Mouse (Mus musculus): ENCODE measurements at regions not wholly inside any gene's neighbourhood (a gene's known extent, or its start where the extent isn't known, plus 50 kb on each side); places are given as distances from the start of the nearest gene placed in this dataset.

DNA sequence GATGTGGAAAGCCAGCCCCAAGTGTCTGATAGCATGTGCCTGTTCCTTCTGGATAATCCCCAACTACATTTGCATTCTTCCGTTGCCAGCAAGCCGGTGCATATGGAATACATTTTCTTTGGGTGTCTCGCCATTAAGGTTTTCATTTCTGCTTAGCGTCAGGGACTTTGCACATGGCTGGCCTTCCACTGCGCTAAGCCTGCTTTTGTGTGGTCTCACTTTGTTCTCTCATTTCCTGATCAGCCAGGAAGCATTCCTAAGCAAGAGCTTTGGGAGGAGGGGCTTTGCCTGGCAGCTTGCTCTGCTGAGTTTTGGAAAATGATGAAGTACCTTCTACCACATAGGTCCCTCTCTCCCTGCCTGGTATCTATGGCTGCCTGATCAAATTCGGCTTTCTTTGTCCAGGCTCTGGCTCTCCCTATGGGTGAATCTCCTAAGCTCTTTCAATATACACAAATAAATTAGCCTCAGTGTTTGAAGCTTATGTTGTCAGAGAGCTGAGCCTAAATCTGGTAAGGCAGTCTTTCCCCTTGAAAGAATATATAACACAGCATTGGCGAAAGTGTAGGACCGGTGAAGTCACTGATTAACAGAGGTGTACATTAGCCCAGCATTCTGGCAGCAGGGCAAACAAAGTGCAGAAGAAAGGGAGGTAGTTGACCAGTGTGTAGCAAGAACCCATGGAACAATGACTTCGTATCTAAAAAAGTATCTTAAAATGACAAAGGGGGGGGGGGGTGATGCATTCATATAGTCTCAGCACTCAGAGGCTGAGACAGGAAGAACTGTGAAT is 242.8 kb upstream of the Cadm1 start:
- 76% methylated on average over 9 of the region's 9 CpGs for WGBS
- no peak for TF ChIP-seq CTCF (IDR thresholded peaks at IDR 0.05; ENCODE audit: control insufficient read depth, insufficient read depth, low read length)
- no peak for TF ChIP-seq POLR2A (IDR thresholded peaks at IDR 0.05; ENCODE audit: borderline replicate concordance, control insufficient read depth, low read depth, low read length)
- Histone ChIP-seq H3K4me3 (replicated peaks; ENCODE audit: control insufficient read depth, low read depth, low read length) (no peak overlapping the region), H3K4me1 (ENCODE audit: control insufficient read depth, insufficient read depth, low read length) (no peaks in the 10 kb centered on the region), H3K27ac (ENCODE audit: control insufficient read depth, insufficient read depth, low read depth, low read length, poor library complexity) (no peak overlapping the region)

DNA sequence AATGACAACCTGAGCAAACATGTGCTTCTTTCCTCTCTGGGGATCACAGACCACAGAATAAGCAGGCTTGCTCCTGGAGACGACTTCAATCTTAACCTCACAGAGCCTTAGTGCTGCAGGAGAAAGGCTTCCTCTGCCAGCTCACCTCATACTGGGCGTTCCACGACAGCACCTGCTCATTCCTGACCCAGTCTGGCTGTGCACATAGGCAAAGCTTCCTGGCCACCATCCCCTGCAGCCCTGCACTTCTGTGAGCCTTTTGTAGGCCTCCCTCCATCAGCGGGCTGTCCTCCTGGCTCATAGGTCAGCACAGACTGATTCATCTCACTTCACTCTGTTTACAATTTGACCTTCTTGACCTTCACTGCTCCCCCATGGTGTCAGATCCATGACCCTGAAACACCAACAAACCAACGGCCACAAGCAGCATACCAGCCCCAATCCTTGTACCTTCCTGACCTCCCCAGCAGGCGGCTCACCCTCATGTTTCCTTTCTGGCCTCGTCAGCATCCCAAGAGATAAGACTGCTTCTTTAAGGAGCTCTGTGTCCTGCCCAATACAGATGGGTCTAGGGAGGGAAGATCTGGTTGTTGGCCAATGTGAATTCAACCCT is 241.3 kb upstream of the Cadm1 start:
- no peak overlapping the region for H3K4me3 ChIP-seq (replicated peaks; ENCODE audit: control insufficient read depth, low read depth, low read length)
- H3K4me1 ChIP-seq (ENCODE audit: control insufficient read depth, insufficient read depth, low read length): no peaks in the 10 kb centered on the region
- 72% methylated on average over 7 of the region's 7 CpGs for WGBS
- H3K27ac ChIP-seq (ENCODE audit: control insufficient read depth, insufficient read depth, low read depth, low read length, poor library complexity): no peak overlapping the region
- TF ChIP-seq POLR2A (IDR thresholded peaks at IDR 0.05; ENCODE audit: borderline replicate concordance, control insufficient read depth, low read depth, low read length): no peak
- TF ChIP-seq CTCF (IDR thresholded peaks at IDR 0.05; ENCODE audit: control insufficient read depth, insufficient read depth, low read length): no peak

DNA sequence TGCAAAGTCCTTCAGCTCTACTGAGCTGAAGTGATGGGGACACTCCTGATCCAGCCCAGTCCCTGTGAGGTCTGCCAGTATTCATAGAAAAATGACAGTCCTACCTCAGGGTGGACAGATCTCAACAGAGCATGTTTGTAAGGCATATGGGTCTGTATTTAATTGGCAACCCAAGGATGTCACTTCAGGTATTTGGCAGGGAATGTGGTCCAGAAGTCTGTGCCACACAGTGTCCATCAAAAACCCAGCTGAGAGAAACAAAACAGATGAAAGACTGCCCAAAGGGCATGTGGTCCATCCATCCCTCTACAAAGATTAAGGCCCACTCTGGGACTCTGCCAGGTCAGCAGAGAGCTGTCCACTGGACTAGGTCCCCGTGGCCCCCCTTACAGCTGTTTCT is 229.3 kb upstream of the Cadm1 start:
- 57% methylated on average over 1 of the region's 1 CpGs for WGBS
- TF ChIP-seq CTCF (IDR thresholded peaks at IDR 0.05; ENCODE audit: control insufficient read depth, insufficient read depth, low read length): no peak
- TF ChIP-seq POLR2A (IDR thresholded peaks at IDR 0.05; ENCODE audit: borderline replicate concordance, control insufficient read depth, low read depth, low read length): no peak
- Histone ChIP-seq H3K4me3 (replicated peaks; ENCODE audit: control insufficient read depth, low read depth, low read length) (no peak overlapping the region), H3K4me1 (ENCODE audit: control insufficient read depth, insufficient read depth, low read length) (no peaks in the 10 kb centered on the region), H3K27ac (ENCODE audit: control insufficient read depth, insufficient read depth, low read depth, low read length, poor library complexity) (no peak overlapping the region)

DNA sequence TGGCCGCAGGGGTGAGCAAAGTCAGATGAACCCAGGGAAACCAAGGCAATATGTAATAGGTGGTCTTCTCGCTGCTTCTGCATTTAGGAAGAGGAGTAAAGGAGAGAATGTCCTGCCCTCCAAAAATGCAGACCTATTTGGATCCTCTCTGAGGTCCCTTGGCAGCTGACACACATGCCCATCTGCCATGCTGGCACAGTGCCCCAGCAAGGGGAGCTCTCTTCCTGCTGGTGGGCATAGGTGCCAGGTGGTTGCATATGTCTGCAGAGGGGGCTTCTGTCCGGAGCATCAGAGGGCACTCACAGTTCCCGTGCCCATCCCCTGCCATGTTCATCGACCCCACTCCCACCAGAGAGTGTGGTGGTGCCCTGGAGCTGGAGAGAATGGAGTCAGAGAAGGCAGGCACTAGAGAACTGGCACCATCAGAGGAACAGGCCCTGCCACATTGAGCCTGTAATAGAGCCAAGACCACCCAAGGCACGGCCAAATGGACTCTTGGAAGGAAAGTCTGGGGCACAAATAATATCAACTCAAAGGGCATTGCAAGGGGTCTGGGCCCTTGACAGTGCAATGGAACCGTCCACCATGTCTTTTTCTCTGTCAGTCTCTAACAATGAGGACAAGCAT is 222.7 kb upstream of the Cadm1 start:
- no peaks in the 10 kb centered on the region for H3K4me1 ChIP-seq (ENCODE audit: control insufficient read depth, insufficient read depth, low read length)
- H3K27ac ChIP-seq (ENCODE audit: control insufficient read depth, insufficient read depth, low read depth, low read length, poor library complexity): no peak overlapping the region
- 76% methylated on average over 7 of the region's 7 CpGs for WGBS
- no peak overlapping the region for H3K4me3 ChIP-seq (replicated peaks; ENCODE audit: control insufficient read depth, low read depth, low read length)
- no peak for TF ChIP-seq POLR2A (IDR thresholded peaks at IDR 0.05; ENCODE audit: borderline replicate concordance, control insufficient read depth, low read depth, low read length)
- TF ChIP-seq CTCF (IDR thresholded peaks at IDR 0.05; ENCODE audit: control insufficient read depth, insufficient read depth, low read length): no peak

DNA sequence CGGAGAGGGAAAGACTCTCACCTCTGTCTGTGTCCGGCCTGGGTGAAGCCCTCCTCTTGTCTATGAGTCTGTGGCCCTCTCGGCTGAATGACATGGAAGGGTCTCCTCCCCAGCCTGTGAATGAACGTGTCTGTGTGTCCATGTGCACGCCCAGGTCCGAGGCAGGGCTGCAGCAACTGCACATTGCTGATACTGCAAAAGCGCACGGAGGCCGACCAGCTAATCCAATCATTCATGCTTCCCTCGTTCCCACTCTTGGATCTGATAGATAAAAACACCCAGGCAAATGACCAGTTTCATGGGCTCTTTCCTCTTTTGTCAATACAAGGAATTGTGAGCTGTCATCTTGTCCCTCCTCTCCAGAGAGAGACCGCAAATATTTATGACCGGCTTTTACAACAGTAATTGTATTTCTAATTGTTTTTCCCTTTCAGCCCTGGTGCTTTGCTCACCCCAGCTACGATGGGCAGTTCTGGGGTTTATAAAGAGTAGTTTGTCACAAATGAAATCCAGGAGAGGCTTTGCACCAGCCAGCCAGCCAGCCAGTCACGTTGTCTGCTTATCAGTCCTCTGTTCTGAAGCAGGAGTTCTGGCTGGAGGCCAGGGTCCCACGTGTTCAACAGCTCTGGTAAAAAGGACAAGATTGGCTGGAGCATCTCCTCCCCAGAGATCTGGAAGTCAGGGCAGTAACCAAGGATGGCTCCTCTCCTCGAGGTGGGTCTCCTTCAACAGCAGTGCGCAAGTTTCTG is 222.0 kb upstream of the Cadm1 start:
- TF ChIP-seq POLR2A (IDR thresholded peaks at IDR 0.05; ENCODE audit: borderline replicate concordance, control insufficient read depth, low read depth, low read length): no peak
- TF ChIP-seq CTCF (IDR thresholded peaks at IDR 0.05; ENCODE audit: control insufficient read depth, insufficient read depth, low read length): no peak
- no peak overlapping the region for H3K4me3 ChIP-seq (replicated peaks; ENCODE audit: control insufficient read depth, low read depth, low read length)
- whole genome bisulfite sequencing: 58% methylated on average over 17 of the region's 17 CpGs
- no peak overlapping the region for H3K27ac ChIP-seq (ENCODE audit: control insufficient read depth, insufficient read depth, low read depth, low read length, poor library complexity)
- no peaks in the 10 kb centered on the region for H3K4me1 ChIP-seq (ENCODE audit: control insufficient read depth, insufficient read depth, low read length)

DNA sequence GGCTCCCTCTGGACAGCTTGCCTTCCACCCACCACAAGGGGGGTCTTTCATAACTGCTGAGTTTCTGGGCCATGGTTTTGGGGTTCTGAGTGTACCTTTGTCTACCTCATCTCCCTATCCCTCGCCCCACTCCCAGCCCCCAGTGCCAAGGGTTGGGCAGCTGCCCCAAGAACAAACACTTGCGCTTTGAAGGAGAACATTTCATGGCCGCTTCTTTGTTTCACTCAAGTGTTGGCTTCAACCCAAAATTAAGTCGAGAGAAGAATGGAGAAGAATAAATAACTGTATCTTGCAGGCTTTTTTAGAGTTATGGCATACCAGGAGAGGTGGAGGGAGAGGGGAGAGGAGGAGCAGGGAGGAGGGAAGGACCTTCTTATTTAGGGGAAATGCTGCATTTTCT is 216.5 kb upstream of the Cadm1 start:
- no peaks in the 10 kb centered on the region for H3K4me1 ChIP-seq (ENCODE audit: control insufficient read depth, insufficient read depth, low read length)

DNA sequence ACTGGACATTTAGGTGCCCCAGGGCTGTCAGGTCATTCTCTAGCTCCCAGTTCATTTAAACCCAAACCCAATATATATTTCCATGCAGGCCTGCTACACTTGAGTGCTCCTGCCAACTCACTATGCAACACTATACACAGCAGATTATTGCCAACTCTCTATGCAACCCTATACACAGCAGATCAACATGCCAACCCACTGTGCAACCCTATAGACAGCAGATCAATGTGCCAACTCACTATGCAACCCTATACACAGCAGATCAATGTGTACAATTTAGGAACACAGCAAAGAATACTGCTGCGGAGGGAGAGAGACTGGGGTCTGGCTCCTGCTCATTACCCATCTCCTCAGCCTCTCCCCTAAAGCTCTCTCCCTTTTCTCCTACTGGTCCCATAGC is 215.7 kb upstream of the Cadm1 start:
- TF ChIP-seq CTCF (IDR thresholded peaks at IDR 0.05; ENCODE audit: control insufficient read depth, insufficient read depth, low read length) (no peak), POLR2A (IDR thresholded peaks at IDR 0.05; ENCODE audit: borderline replicate concordance, control insufficient read depth, low read depth, low read length) (no peak)
- H3K27ac ChIP-seq (ENCODE audit: control insufficient read depth, insufficient read depth, low read depth, low read length, poor library complexity): no peak overlapping the region
- 89% methylated on average over 1 of the region's 1 CpGs for WGBS
- H3K4me3 ChIP-seq (replicated peaks; ENCODE audit: control insufficient read depth, low read depth, low read length): no peak overlapping the region
- no peaks in the 10 kb centered on the region for H3K4me1 ChIP-seq (ENCODE audit: control insufficient read depth, insufficient read depth, low read length)

More for the DNA sequence above, 216.5 kb upstream of the Cadm1 start:
- Histone ChIP-seq H3K4me3 (replicated peaks; ENCODE audit: control insufficient read depth, low read depth, low read length) (no peak overlapping the region), H3K27ac (ENCODE audit: control insufficient read depth, insufficient read depth, low read depth, low read length, poor library complexity) (no peak overlapping the region)
- TF ChIP-seq POLR2A (IDR thresholded peaks at IDR 0.05; ENCODE audit: borderline replicate concordance, control insufficient read depth, low read depth, low read length) (no peak), CTCF (IDR thresholded peaks at IDR 0.05; ENCODE audit: control insufficient read depth, insufficient read depth, low read length) (no peak)
- WGBS: 65% methylated on average over 4 of the region's 4 CpGs

DNA sequence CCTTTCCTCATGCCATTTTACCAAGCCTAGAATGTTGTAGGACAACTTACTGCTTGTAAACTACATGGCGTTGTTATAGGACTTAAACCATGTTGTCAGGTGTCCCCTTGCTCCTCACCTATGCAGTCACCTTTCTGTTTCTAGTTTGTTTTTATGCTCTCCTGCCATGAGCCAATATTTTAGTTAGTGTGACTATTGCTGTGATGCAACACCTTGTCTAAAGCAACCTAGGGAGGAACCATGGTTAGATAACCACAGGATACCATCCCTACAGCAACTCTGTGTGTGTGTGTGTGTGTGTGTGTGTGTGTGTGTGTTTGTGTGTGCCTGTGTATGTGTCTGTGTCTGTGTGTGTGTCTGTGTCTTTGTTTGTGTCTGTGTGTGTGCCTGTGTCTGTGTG is 209.6 kb upstream of the Cadm1 start:
- 72% methylated on average over 1 of the region's 1 CpGs for WGBS
- H3K4me1 ChIP-seq (ENCODE audit: control insufficient read depth, insufficient read depth, low read length): no peaks in the 10 kb centered on the region
- no peak overlapping the region for H3K4me3 ChIP-seq (replicated peaks; ENCODE audit: control insufficient read depth, low read depth, low read length)
- no peak for TF ChIP-seq CTCF (IDR thresholded peaks at IDR 0.05; ENCODE audit: control insufficient read depth, insufficient read depth, low read length)
- no peak for TF ChIP-seq POLR2A (IDR thresholded peaks at IDR 0.05; ENCODE audit: borderline replicate concordance, control insufficient read depth, low read depth, low read length)
- no peak overlapping the region for H3K27ac ChIP-seq (ENCODE audit: control insufficient read depth, insufficient read depth, low read depth, low read length, poor library complexity)

All from bone marrow, adult 2 months (tissue).